Mouse (Mus musculus): ENCODE data around the gene Clmn.

The Clmn gene

GRCm38 (mm10) chr12:104814291-104814690 is 50.6 kb downstream of the Clmn start:
- DNase-seq (ENCODE audit: low spot score) = no peak

- no peak for DNase-seq (ENCODE audit: low spot score)
Measured at GRCm38 (mm10) chr12:104813762-104814161, 51.1 kb downstream of the Clmn start.

GRCm38 (mm10) chr12:104812711-104813110 is 52.2 kb downstream of the Clmn start:
- no peak for DNase-seq (ENCODE audit: low spot score)

- no peak for DNase-seq (ENCODE audit: low spot score)
Measured at GRCm38 (mm10) chr12:104810923-104811443, 53.9 kb downstream of the Clmn start.

- DNase-seq (ENCODE audit: low spot score) = no peak
Measured at GRCm38 (mm10) chr12:104808421-104809067, 56.3 kb downstream of the Clmn start.

- no peak for DNase-seq (ENCODE audit: low spot score)
Measured at GRCm38 (mm10) chr12:104806680-104807375, 58.0 kb downstream of the Clmn start.

- no peak for DNase-seq (ENCODE audit: low spot score)
Measured at GRCm38 (mm10) chr12:104801494-104802260, 63.2 kb downstream of the Clmn start.

- no peak for DNase-seq (ENCODE audit: low spot score)
Measured at GRCm38 (mm10) chr12:104799365-104799764, 65.5 kb downstream of the Clmn start.

- no peak for DNase-seq (ENCODE audit: low spot score)
Measured at GRCm38 (mm10) chr12:104797905-104798304, 67.0 kb downstream of the Clmn start.

- DNase-seq (ENCODE audit: low spot score) = no peak
Measured at GRCm38 (mm10) chr12:104796635-104797378, 68.1 kb downstream of the Clmn start.

- no peak for DNase-seq (ENCODE audit: low spot score)
Measured at GRCm38 (mm10) chr12:104794957-104795356, 69.9 kb downstream of the Clmn start.

GRCm38 (mm10) chr12:104793486-104793885 is 71.4 kb downstream of the Clmn start:
- DNase-seq (ENCODE audit: low spot score) = peak; percentile 21

- no peak for DNase-seq (ENCODE audit: low spot score)
Measured at GRCm38 (mm10) chr12:104777603-104778002, 87.3 kb downstream of the Clmn start.

- no peak for DNase-seq (ENCODE audit: low spot score)
Measured at GRCm38 (mm10) chr12:104771941-104772340, 92.9 kb downstream of the Clmn start.

GRCm38 (mm10) chr12:104769201-104769785 is 95.6 kb downstream of the Clmn start:
- no peak for DNase-seq (ENCODE audit: low spot score)

- DNase-seq (ENCODE audit: low spot score) = peak; percentile 20
Measured at GRCm38 (mm10) chr12:104767183-104767582, 97.7 kb downstream of the Clmn start.

GRCm38 (mm10) chr12:104765761-104766160 is 99.1 kb downstream of the Clmn start:
- DNase-seq (ENCODE audit: low spot score) = no peak

GRCm38 (mm10) chr12:104765116-104765515 is 99.8 kb downstream of the Clmn start:
- no peak for DNase-seq (ENCODE audit: low spot score)

GRCm38 (mm10) chr12:104763918-104764317 is 101.0 kb downstream of the Clmn start:
- DNase-seq (ENCODE audit: low spot score) = no peak

- DNase-seq (ENCODE audit: low spot score) = no peak
Measured at GRCm38 (mm10) chr12:104761411-104761810, 103.5 kb downstream of the Clmn start.

GRCm38 (mm10) chr12:104758066-104758465 is 106.8 kb downstream of the Clmn start:
- DNase-seq (ENCODE audit: low spot score) = no peak

GRCm38 (mm10) chr12:104753686-104754085 is 111.2 kb downstream of the Clmn start:
- no peak for DNase-seq (ENCODE audit: low spot score)

All from embryo, embryonic 10.5 days (tissue).